Mouse (Mus musculus) intestine, embryonic 16.5 days (tissue): Measurements from ENCODE around the gene Smyd2. TPM values are rescaled to one million over a fixed set of nuclear protein-coding genes. Genes with fewer than 3 reads are reported as not detected.
A peak's percentile ranks its signal among the peaks of the same experiment; 100 is the strongest.

Source experiments
- ATAC-seq: fragments of 200-750 bp; cut with Nextera tagmentation; 2 replicates; pipeline ENCODE4 v1.8.0; 2017; ENCODE audit warnings: moderate TSS enrichment, moderate library complexity
- H3K27ac ChIP-seq: fragments of 300-500 bp; sonication (generic); 2 replicates; pipeline ENCODE4 v1.5.1; 2014; ENCODE audit warnings: mild to moderate bottlenecking, low read length
- H3K27me3 ChIP-seq: fragments of 300-500 bp; sonication (generic); replicated peaks from 2 replicates; pipeline ENCODE4 v1.6.1; 2014; ENCODE audit warnings: low read length, control low read depth, mixed read lengths; ENCODE audit not compliant: control insufficient read depth, insufficient read depth
- H3K36me3 ChIP-seq: fragments of 300-500 bp; sonication (generic); 2 replicates; pipeline ENCODE4 v1.6.1; 2014; ENCODE audit warnings: low read length, control low read depth; ENCODE audit not compliant: control insufficient read depth, insufficient read depth
- H3K4me1 ChIP-seq: fragments of 300-500 bp; sonication (generic); 2 replicates; pipeline ENCODE4 v1.6.1; 2014; ENCODE audit warnings: low read length, control low read depth, mixed read lengths; ENCODE audit not compliant: control insufficient read depth, insufficient read depth
- H3K4me2 ChIP-seq: fragments of 300-500 bp; sonication (generic); 2 replicates; pipeline ENCODE4 v1.6.1; 2014; ENCODE audit warnings: low read depth, low read length, control low read depth
- H3K4me3 ChIP-seq: fragments of 300-500 bp; sonication (generic); 2 replicates; pipeline ENCODE4 v1.5.1; 2014; ENCODE audit warnings: mild to moderate bottlenecking, low read length
- H3K9ac ChIP-seq: fragments of 300-500 bp; sonication (generic); 2 replicates; pipeline ENCODE4 v1.6.1; 2014; ENCODE audit warnings: low read depth, low read length
- H3K9me3 ChIP-seq: fragments of 300-500 bp; sonication (generic); 2 replicates; pipeline ENCODE4 v1.6.1; 2016; ENCODE audit warnings: low read length, control low read depth; ENCODE audit not compliant: control insufficient read depth
- WGBS: fragments of 180-500 bp; shearing (Covaris S2); extraction: QIAGEN DNeasy Blood & Tissue Kit; methylation state at CpG from one replicate; pipeline ENCODE4 v1.1.7; 2014; 5-methylcytosine and 5-hydroxymethylcytosine counted together
- polyA plus RNA-seq: library from polyadenylated mRNA; unstranded; fragments of >200 nt; fragmentation: Nextera tagmentation; extraction: Ambion mirVana; gene quantifications from 2 replicates; pipeline ENCODE4 v1.2.1, GENCODE M21; 2015

Smyd2 gene
- polyA plus RNA-seq, 1 experiment from 2014 or later = 106 TPM

DNA sequence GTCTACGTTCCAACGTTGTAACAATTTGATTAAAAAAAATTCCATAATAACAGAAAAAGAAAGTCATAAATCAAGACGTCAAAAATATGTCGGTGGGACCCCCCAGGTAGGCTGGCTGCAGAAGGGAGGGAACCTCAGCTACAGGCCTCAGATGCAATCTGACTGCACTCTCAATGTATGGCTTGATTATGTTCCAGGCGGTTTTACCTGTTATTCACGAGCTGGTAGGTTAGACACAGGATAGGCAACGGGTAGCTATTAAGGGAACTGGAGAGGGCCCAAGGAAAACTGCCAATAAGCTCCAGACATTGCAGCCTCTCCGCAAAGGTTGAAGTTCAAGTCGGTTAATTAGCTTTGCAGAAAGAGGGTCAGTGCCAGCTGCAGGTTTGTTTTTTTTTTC lies 558 bp upstream of the Smyd2 start:
- H3K9me3 ChIP-seq = no peaks in the 10 kb centered on the region
- peak overlapping the region; percentile 90 for H3K9ac ChIP-seq
- H3K4me1 ChIP-seq = peaks cover 11% of the 10 kb centered on the region
- H3K36me3 ChIP-seq = no peaks in the 10 kb centered on the region
- WGBS = 18% methylated on average over 9 of the region's 9 CpGs
- peak overlapping the region; percentile 93 for H3K4me2 ChIP-seq
- H3K27me3 ChIP-seq = no peaks in the 10 kb centered on the region
- peak; percentile 39 for ATAC-seq
- peak overlapping the region; percentile 57; the same call in 1 of the 2 replicates for H3K27ac ChIP-seq
- peak overlapping the region; percentile 90 for H3K4me3 ChIP-seq

DNA sequence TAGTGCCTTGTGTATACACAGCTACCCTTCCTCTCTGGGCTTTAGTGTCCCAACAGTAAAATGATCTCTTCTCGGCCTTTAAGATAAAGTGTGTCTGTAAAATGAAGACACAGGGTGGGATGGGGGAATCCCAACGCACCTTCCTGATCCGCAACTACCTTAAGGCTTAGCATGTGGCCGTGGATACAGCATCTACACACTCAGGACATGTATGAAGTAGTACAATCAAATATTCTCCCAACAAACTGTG lies 670 bp downstream of the Smyd2 start:
- no peaks in the 10 kb centered on the region for H3K9me3 ChIP-seq
- no peaks in the 10 kb centered on the region for H3K36me3 ChIP-seq
- H3K27ac ChIP-seq = peak overlapping the region; percentile 68
- peak overlapping the region; percentile 90 for H3K9ac ChIP-seq
- peaks cover 11% of the 10 kb centered on the region for H3K4me1 ChIP-seq
- peak overlapping the region; percentile 90 for H3K4me3 ChIP-seq
- WGBS = 2% methylated on average over 4 of the region's 4 CpGs
- no peaks in the 10 kb centered on the region for H3K27me3 ChIP-seq
- H3K4me2 ChIP-seq = peak overlapping the region; percentile 93
- ATAC-seq = no peak

DNA sequence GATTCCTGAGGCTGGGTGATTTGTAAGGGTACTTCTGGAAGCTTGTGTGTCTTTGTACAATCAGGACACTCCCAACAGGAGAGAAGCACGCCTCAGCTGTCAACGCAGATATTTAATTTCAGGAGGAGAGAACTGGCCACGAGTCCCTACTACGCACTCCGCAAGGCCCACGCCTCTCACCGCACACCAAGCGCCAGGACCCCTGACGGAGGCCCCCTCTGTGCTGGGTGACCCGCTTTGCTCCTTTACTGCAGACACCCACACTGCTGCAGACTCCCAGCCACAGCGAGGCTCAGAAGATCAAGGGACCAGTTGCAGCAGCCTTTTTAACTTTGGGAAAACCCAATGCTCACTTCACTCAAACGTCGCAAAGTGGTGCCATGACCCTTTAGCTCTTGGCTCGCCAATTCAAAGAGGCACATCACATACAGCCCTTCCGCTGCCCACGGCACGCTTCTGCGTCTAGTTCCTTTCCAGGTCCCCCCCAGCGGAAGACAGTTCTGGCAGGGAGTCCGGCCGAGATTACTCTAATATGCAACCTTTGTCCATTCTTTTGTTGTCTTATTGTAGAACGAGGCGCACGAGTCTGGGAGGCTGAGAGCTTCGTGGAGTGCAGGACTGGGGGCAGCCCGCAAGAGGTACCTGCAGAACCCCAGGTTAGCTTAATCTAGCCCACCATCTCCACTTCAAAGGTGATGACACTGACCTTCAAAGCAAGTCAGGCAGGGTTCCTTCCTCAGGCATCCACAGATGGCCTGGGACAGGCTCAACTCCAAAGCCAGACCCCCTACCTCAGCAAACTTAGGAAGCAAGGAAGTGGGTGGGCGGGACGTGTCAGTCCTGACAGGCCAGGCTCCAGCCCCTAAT lies 1.2 kb downstream of the Smyd2 start:
- peak overlapping the region; percentile 90 for H3K9ac ChIP-seq
- H3K4me2 ChIP-seq = peak overlapping the region; percentile 93
- H3K27me3 ChIP-seq = no peaks in the 10 kb centered on the region
- no peaks in the 10 kb centered on the region for H3K36me3 ChIP-seq
- H3K4me3 ChIP-seq = peak overlapping the region; percentile 90
- 39% methylated on average over 28 of the region's 28 CpGs for WGBS
- peak; percentile 19; the same call in 1 of the 2 replicates for ATAC-seq
- no peaks in the 10 kb centered on the region for H3K9me3 ChIP-seq
- H3K4me1 ChIP-seq = peaks cover 11% of the 10 kb centered on the region
- H3K27ac ChIP-seq = peak overlapping the region; percentile 68; the same call in 1 of the 2 replicates

DNA sequence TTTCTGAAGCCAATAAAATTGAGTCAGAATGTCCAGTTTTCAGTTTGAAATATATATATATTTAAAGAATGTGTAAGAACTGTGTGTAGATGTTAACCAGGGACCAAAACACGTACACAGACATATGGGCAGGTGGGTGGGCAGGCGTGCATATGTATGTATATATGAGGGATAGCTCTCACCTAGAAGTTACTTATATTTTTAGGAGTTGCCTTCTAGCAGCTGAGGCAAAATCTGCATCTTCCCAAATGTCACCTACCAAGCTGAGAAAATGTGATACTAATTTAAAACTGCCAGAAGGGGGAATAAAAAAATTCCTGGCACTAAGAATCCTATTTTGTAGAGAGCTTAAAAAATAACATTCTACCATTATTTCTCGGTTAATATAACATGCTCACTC lies 2.4 kb downstream of the Smyd2 start:
- Histone ChIP-seq H3K4me3 (no peak overlapping the region), H3K4me1 (peaks cover 11% of the 10 kb centered on the region), H3K4me2 (no peak overlapping the region), H3K27ac (no peak overlapping the region), H3K9me3 (no peaks in the 10 kb centered on the region), H3K27me3 (no peaks in the 10 kb centered on the region), H3K9ac (no peak overlapping the region), H3K36me3 (no peaks in the 10 kb centered on the region)
- no peak for ATAC-seq
- 87% methylated on average over 3 of the region's 3 CpGs for WGBS

DNA sequence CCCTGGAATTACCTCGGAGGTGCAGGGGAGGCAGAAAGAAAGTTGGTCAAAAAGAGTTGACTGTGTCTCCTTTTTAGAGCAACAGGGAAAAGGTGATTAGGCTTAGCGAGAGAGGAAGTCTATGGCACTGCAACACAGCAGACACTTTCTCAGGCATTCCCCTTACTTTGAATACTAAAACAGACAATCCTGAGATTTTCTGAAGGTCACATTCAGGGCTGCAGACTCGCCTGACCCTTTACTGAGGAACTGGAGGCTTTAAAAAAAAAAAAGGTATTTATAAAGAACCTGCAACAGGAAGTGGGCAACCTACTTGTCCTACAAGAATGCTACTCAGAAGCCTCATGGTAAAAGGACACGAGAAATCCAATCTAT lies 5.0 kb downstream of the Smyd2 start:
- peaks cover 11% of the 10 kb centered on the region for H3K4me1 ChIP-seq
- H3K4me3 ChIP-seq = no peak overlapping the region
- no peak overlapping the region for H3K4me2 ChIP-seq
- no peak overlapping the region for H3K9ac ChIP-seq
- no peaks in the 10 kb centered on the region for H3K27me3 ChIP-seq
- no peak overlapping the region for H3K27ac ChIP-seq
- no peaks in the 10 kb centered on the region for H3K9me3 ChIP-seq
- ATAC-seq = no peak
- H3K36me3 ChIP-seq = no peaks in the 10 kb centered on the region
- WGBS = 55% methylated on average over 4 of the region's 4 CpGs

DNA sequence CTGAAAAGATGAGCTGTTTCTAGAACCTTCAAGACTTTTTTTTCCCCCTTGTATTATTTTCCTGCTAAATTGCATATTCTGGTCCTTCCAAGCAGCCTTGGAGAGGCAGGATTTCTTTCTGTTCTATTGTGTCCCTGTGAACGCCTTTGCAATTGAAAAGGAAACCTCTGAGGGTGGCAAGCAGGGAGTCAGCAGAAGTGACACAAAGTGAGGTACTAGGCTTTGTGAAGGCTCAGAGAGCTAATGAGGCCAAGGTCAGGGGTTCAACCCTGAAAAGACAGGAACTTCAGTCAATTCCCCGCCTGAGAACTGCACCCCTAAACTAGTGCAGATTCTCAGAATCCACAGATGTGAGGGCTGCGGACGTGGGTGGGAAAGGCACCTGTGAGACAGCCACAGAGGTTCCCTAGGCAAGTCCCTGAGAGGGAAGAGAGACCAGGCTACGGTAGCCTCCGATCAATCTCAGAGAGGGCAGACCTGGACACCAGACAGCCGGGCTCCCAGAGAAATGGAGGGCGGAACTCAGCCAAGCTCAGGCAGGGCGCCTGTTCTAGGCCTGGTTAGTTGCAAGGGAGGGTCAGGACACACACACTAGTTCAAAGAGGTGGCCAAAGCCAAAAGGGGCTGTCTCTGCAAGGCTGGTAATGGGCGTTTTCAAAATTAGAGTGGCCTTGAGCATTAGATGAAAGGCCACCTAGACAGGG lies 5.6 kb downstream of the Smyd2 start:
- Histone ChIP-seq H3K27ac (no peak overlapping the region), H3K36me3 (no peaks in the 10 kb centered on the region), H3K4me3 (no peak overlapping the region), H3K9ac (no peak overlapping the region), H3K4me2 (no peak overlapping the region), H3K4me1 (peaks cover 11% of the 10 kb centered on the region), H3K27me3 (no peaks in the 10 kb centered on the region), H3K9me3 (no peaks in the 10 kb centered on the region)
- 75% methylated on average over 10 of the region's 10 CpGs for WGBS
- no peak for ATAC-seq

DNA sequence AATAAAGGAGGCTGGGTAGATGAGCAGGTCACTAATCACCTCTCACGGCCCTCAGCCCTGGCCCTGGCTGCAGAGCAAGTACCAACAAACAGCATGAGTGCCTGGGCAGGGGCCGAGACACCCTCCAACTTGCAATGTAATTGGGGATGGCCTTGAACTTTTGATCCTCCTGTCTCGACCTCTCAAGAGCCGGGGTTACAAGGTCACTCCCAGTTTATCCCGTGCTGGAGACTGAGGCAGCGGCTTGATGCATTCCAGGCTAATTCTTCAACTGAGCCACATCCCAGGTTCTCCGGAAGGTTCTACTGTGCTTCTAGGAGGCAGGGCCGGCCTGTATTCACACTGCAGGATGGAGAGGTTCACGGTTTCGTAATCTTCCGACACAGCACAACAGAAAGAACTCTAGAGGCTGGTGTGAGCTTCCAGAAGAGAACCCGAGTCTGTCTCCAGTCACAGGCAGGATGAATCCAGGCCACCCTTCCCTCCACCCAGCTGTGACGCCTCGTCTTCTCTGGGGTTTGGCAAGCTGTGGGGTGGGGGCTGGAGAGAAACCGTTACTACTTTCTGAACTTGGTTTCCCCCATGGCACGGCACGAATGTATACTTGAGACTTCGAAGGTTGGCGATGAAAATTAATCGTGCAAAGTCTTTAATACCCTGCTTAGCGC lies 8.9 kb downstream of the Smyd2 start:
- Histone ChIP-seq H3K4me3 (no peak overlapping the region), H3K4me2 (no peak overlapping the region), H3K9ac (no peak overlapping the region), H3K27me3 (no peaks in the 10 kb centered on the region), H3K4me1 (peaks cover 4% of the 10 kb centered on the region), H3K27ac (no peak overlapping the region), H3K36me3 (no peaks in the 10 kb centered on the region), H3K9me3 (no peaks in the 10 kb centered on the region)
- ATAC-seq = no peak
- WGBS = 81% methylated on average over 21 of the region's 21 CpGs

DNA sequence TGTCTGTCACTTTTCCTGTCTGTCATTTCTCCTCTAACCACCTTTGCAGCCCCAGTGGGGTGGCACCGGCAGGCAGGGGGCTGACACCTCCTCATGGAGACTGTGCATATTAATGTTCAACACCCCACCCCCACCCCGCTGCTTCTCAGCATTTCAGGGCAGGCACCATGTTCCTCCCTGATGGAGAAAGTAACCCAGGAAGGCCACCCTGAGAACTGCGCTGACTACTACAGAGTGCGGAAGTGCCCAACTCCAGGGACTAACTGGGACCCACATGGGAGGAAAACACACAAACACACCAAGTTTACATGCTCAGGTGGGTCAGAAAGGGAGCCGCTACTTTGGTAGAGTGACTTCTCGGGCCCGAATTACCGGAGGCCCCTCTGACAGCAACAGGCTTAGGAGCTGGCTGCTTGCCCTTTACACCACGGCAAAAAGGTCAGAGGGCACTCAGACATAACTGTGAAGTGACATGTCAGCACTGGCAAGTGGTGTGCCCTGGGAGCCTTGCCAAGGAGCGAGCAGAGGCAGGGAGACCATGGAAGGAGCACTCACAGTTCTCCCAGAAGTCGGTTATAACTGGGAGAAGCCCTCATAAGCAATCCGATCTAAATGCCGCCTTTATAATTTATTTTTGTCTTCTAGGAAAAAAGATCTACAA lies 11.3 kb downstream of the Smyd2 start:
- no peaks in the 10 kb centered on the region for H3K36me3 ChIP-seq
- H3K4me2 ChIP-seq = no peak overlapping the region
- 66% methylated on average over 13 of the region's 13 CpGs for WGBS
- H3K9me3 ChIP-seq = no peaks in the 10 kb centered on the region
- no peaks in the 10 kb centered on the region for H3K27me3 ChIP-seq
- peaks cover 4% of the 10 kb centered on the region for H3K4me1 ChIP-seq
- H3K9ac ChIP-seq = no peak overlapping the region
- ATAC-seq = no peak
- no peak overlapping the region for H3K27ac ChIP-seq
- H3K4me3 ChIP-seq = no peak overlapping the region

DNA sequence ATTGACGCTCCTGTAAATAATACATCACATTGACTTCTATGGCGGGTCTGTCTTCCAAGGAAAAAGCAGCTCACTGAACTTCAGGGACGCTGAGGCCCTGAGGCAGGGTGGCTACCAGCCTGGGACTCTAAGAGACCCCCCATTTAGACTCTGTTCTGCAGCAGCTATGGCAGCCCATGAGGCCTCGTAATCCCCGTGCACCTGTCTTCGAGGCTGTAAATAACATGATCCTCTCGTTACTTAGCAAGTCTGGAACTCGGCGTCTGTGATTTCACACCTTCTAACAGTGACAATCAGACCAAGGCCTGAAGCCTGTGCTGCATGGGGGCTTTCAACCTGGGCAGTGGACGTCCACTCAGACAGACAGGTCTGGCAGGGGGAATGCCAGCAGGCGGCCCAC lies 19.0 kb downstream of the Smyd2 start:
- H3K36me3 ChIP-seq = peaks cover 5% of the 10 kb centered on the region; the same call in 1 of the 2 replicates
- 82% methylated on average over 11 of the region's 11 CpGs for WGBS
- H3K4me2 ChIP-seq = no peak overlapping the region
- H3K9me3 ChIP-seq = no peaks in the 10 kb centered on the region
- no peak for ATAC-seq
- no peaks in the 10 kb centered on the region for H3K27me3 ChIP-seq
- no peaks in the 10 kb centered on the region for H3K4me1 ChIP-seq
- no peak overlapping the region for H3K9ac ChIP-seq
- H3K4me3 ChIP-seq = no peak overlapping the region
- H3K27ac ChIP-seq = no peak overlapping the region
